Mouse (Mus musculus) CD4-positive helper T cell, adult 2 months (primary cell): ENCODE measurements around the gene Skp2.

Experiments used
- DNase-seq: peaks from one replicate; pipeline ENCODE4 v3.0.0-alpha.2; 2012; ENCODE audit warnings: low read depth, missing footprints, low spot score

Gene Skp2

DNA sequence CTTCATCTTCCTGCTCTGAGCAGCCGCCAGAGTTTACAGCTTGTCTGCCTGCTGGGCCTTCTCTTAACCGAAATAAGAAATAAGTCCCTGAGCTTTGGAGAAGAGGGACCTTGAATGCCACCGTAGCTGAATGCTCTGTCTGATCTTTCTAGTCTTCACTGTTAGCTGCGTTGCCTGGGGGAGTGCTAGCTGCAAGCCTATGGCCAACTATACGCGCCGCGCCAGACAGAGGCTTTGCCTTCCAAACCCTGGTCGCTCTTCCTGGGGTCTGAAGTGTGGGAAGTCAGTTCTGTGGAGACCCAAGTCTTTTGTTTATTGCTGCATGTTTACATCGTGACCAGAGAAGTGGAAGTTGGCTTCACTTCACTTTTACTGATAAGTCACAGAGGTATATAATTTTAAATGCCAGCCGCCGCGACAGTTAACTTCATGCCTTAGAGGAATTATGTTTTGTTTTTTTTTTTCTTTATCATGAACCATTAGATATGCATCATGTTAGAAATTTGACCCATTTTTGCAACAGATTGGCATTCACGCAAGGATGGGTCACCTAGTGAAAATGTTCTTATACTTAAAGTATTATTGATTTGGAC lies 79.5 kb downstream of the Skp2 start:
- no peak for DNase-seq

DNA sequence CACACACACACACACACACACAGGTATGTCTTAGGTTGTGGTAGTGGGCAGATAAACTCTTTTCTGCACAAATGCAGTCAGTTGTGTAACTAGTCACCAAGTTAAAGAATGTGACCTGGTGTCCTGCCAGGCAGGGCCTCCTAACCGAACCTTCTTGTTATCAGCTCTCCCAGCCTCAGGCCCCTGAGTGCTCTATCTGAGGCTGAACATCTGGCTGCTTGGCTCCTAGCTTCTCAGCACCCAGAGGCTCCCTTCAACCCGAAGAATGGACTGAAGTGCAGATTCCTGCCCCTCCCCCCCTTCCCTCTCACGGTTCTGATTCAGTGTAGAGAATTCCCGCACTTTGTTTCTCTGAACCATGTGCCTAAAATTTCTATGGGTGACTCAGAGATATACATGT lies 80.6 kb downstream of the Skp2 start:
- DNase-seq: no peak

DNA sequence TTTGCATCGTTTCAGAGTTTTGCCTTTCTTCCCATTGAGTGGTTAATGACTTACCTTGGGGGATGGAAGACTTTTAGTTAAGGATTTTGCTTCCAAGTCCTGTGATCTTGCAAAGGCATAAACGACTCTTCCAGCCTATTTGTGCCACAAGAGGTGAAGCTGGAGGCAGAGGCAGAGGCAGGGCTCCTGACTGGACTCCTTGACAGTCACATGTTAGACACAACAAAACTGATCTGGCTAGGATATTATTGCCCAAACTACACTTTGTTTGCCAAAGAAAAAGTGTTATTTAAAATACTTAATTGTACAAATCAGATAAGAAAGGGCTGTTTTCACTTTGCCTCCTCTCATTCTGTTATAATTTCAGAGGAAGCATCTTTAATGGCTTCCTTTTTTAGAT lies 81.1 kb downstream of the Skp2 start:
- DNase-seq: no peak

DNA sequence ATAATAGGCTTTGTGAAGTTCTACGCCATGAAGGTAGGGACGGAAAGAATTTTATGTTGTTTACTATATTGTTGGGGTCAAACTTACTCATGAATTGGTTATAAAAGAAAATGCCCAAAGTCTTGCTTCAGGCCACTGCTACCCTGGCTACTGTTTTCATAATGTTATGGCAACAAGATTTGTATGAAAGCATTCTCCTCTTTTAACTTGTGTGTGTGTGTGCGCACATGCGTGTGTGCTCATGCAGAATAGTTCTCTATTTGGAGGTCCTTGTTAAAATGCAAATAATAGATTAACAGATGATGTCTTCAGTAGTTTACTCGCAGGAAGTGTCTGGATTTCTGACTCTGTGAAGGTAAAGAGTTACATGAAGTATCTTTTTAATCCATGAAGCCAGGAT lies 81.5 kb downstream of the Skp2 start:
- no peak for DNase-seq

DNA sequence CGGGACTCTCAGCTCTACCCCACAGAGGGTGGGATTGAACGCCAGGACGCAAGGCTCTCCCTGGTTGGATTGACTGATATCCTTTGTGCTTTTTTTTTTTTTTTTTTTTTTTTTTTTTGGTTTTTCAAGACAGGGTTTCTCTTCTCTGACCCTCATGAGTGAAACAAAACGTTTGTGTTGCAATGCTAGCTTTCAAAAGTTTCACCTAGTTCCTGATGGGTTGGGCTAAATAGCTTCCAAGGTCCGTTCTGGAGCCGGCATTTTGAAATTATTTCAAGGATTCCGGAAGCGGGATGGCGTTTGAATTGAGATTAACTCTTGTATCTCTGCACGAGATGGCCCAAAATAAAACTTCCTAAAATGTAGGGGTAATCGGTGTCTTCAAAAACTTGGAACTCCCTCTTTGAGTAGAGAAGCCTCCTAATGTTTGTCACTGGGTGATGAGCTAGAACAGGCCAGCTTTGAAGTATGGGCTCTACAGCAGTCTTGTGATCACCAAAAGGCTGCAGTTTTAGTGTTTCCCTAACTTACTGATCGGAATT lies 82.1 kb downstream of the Skp2 start:
- DNase-seq: no peak

DNA sequence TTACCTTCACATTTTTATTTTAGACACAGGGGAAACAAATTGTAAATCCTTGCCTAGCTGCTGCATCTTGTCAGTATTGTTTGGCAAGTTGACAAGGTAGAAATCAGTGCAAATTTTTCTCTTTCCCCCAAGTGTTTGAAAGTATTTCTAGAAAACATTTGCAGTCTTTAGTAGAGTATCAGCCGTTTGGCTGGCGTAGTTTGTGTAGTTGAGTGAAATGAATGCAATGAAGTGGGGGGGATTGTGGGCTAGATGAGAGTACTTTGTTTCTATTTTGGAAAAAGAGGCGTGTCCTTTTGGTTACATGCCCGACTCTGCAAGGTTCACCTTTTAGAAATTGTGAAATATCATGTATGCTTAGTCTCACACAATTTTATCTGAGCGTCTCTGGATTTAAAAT lies 82.6 kb downstream of the Skp2 start:
- DNase-seq: peak; percentile 67

DNA sequence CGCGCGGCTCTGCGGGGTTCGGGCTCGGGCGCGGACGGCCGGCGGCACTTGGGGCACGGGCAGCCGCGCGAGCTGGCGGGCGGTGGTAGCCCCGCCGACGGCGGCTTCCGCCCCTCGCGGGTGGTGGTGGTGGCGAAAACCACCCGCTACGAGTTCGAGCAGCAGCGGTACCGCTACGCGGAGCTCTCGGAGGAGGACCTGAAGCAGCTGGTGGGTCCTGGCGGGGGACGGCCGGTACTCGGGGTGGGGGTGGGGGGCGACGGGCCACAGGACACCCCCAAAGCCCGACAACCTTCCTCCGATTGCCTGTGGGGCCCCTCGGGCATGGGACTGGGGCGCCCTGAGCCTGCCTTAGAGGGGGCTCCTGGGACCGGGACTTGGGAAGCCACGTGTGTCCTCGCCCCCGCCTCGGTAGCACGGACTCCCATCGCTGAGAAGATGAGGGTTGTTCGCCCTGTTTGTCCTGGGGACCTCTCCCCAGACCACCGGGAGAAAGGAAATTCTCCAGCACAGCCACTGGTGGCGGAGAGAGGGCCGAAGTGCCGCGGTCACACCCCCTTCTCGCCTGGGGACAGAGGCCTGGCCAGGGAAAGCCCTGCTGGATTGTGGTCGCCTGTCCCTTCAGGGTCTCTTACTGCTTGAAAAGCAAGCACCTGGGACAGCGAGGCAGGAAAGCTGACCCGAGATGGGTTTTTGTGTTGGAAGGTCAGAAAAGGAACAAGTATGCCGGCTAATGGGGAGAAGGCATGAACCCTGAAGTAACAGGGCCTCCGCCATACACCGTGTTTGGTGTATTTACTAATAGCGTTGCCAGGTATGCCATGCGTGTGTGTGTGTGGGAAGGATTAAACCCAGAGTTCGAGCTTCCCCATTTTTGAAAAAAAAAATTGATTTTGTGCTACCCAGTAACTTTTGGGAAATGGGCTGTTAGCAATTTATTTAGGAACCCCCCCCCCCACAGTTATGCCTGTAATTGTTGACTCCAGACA lies 83.4 kb downstream of the Skp2 start:
- no peak for DNase-seq

DNA sequence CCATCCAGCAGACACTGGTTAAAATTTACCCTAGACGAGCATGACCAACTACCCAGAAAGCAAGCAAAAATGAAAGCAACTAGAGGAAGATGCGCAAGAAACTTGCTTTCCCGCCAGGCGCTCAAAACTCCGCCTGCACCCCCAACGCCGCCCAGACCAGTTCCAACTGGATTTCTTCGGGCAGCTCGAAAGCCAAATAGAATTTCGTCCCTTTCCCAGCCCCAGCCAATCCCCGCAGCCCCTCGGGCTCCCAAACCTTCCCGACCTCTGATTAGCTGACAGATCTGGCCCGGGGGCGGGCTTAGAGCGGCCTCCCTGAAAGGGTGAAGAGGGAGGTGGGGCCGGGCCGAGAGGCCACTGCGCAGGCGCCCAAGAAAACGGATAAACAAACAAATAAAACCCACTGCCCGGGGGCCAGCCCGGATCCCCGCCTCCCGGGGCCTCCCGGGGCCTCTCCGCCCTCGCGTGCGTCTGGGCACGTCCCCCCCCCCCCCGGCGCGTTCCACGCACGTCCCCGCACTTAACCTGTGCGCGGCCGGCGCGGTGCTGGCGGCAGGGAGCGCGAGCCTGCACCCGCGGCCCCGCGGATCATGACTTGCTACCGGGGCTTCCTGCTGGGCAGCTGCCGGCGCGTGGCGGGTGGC lies 84.2 kb downstream of the Skp2 start, which contains the start of gene Nadk2:
Gene Nadk2, plus strand, starts transcription at position 349 of the 644 bp plus-strand sequence.
- peak; percentile 96 for DNase-seq

DNA sequence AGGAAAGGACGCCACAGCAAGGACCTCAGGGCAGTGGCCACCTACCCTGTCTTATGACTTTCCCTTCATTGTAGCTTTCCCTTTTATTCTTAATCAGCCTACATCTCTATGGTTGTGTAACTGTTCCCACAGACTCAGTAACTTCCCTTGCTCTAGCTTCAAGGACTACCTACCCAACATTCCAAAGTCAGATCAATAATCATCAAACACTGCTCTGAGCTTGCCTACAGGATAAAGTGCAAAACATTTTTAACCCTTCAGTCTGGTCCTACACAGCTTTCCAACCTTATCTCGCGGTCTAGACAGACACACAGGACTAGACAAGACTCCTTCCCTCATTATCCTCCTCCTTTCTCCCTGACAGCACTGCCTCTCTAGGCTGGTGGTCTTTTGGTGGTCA lies 84.9 kb downstream of the Skp2 start:
- DNase-seq: no peak

DNA sequence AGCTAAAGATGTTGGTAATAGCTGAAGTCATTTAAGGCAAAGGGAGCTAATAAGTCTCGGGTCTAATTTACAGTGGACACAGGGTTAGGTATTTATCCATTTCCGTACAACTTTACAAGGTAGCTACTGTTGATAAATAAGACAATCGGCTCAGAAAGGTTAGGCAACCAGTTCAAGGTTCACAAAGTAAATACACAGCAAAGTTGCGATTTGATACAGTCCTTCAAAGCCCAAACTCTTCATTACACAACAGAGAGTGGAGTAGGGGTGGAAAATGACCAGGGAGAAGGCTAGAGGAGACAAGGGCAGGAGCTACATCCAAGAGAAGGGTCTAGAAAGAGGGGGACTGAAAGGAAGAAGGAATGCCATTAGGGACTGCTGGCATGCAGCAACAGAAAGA lies 86.3 kb downstream of the Skp2 start:
- no peak for DNase-seq
